Mouse (Mus musculus): ENCODE results near the gene Hnrnph1. TPM values are rescaled to one million over a fixed set of nuclear protein-coding genes. Genes with fewer than 3 reads are reported as not detected.

The Hnrnph1 gene
- polyA plus RNA-seq, 1 experiment from 2014 or later, result 502 TPM

- no peak for DNase-seq (ENCODE audit: low spot score)
- H3K36me3 ChIP-seq, result peaks cover 29% of the 10 kb centered on the region
- no peaks in the 10 kb centered on the region for H3K9me3 ChIP-seq
- WGBS, result 28% methylated on average over 10 of the region's 10 CpGs
- peaks cover 40% of the 10 kb centered on the region for H3K4me1 ChIP-seq (replicated peaks)
- peak overlapping the region; percentile 80 for H3K4me3 ChIP-seq
- peak overlapping the region; percentile 100 for H3K27ac ChIP-seq
- H3K27me3 ChIP-seq (ENCODE audit: insufficient read depth, poor library complexity, severe bottlenecking), result peaks cover 17% of the 10 kb centered on the region
Measured at GRCm38 (mm10) chr11:50376156-50376790, 517 bp upstream of the Hnrnph1 start.

GRCm38 (mm10) chr11:50377892-50378684 lies 1.3 kb downstream of the Hnrnph1 start:
- Histone ChIP-seq H3K27me3 (ENCODE audit: insufficient read depth, poor library complexity, severe bottlenecking) (peaks cover 17% of the 10 kb centered on the region; the same call in 1 of the 2 replicates), H3K27ac (peak overlapping the region; percentile 100), H3K36me3 (peaks cover 47% of the 10 kb centered on the region), H3K4me3 (peak overlapping the region; percentile 80), H3K9me3 (no peaks in the 10 kb centered on the region), H3K4me1 (replicated peaks) (peaks cover 40% of the 10 kb centered on the region)
- under 1% methylated on average over 71 of the region's 71 CpGs for WGBS
- peak; percentile 84 for DNase-seq (ENCODE audit: low spot score)

GRCm38 (mm10) chr11:50379023-50379752 lies 2.4 kb downstream of the Hnrnph1 start:
- H3K27me3 ChIP-seq (ENCODE audit: insufficient read depth, poor library complexity, severe bottlenecking), result peaks cover 17% of the 10 kb centered on the region; the same call in 1 of the 2 replicates
- H3K36me3 ChIP-seq, result peaks cover 58% of the 10 kb centered on the region
- peak overlapping the region; percentile 100; the same call in 1 of the 2 replicates for H3K27ac ChIP-seq
- H3K9me3 ChIP-seq, result no peaks in the 10 kb centered on the region
- peak overlapping the region; percentile 80 for H3K4me3 ChIP-seq
- peaks cover 40% of the 10 kb centered on the region for H3K4me1 ChIP-seq (replicated peaks)
- DNase-seq (ENCODE audit: low spot score), result no peak
- 75% methylated on average over 12 of the region's 12 CpGs for WGBS

- Histone ChIP-seq H3K27ac (no peak overlapping the region), H3K4me1 (replicated peaks) (peaks cover 33% of the 10 kb centered on the region), H3K27me3 (ENCODE audit: insufficient read depth, poor library complexity, severe bottlenecking) (no peaks in the 10 kb centered on the region), H3K9me3 (no peaks in the 10 kb centered on the region), H3K4me3 (peak overlapping the region; percentile 80), H3K36me3 (peaks cover 79% of the 10 kb centered on the region)
- DNase-seq (ENCODE audit: low spot score), result no peak
- WGBS, result 63% methylated on average over 4 of the region's 4 CpGs
Measured at GRCm38 (mm10) chr11:50381311-50381710, 4.5 kb downstream of the Hnrnph1 start.

- Histone ChIP-seq H3K27me3 (ENCODE audit: insufficient read depth, poor library complexity, severe bottlenecking) (no peaks in the 10 kb centered on the region), H3K4me3 (no peak overlapping the region), H3K9me3 (no peaks in the 10 kb centered on the region), H3K4me1 (replicated peaks) (no peaks in the 10 kb centered on the region), H3K36me3 (peaks cover 95% of the 10 kb centered on the region), H3K27ac (no peak overlapping the region)
- 74% methylated on average over 3 of the region's 3 CpGs for WGBS
- DNase-seq (ENCODE audit: low spot score), result no peak
Measured at GRCm38 (mm10) chr11:50387167-50387679, 10.4 kb downstream of the Hnrnph1 start.

GRCm38 (mm10) chr11:50387697-50388096 lies 10.9 kb downstream of the Hnrnph1 start:
- Histone ChIP-seq H3K27me3 (ENCODE audit: insufficient read depth, poor library complexity, severe bottlenecking) (no peaks in the 10 kb centered on the region), H3K4me3 (no peak overlapping the region), H3K9me3 (no peaks in the 10 kb centered on the region), H3K4me1 (replicated peaks) (no peaks in the 10 kb centered on the region), H3K36me3 (peaks cover 95% of the 10 kb centered on the region), H3K27ac (no peak overlapping the region)
- 92% methylated on average over 4 of the region's 4 CpGs for WGBS
- DNase-seq (ENCODE audit: low spot score), result no peak

GRCm38 (mm10) chr11:50388217-50388929 lies 11.6 kb downstream of the Hnrnph1 start:
- no peak overlapping the region for H3K4me3 ChIP-seq

GRCm38 (mm10) chr11:50389011-50389410 lies 12.2 kb downstream of the Hnrnph1 start:
- H3K27me3 ChIP-seq (ENCODE audit: insufficient read depth, poor library complexity, severe bottlenecking), result no peaks in the 10 kb centered on the region
- 82% methylated on average over 3 of the region's 3 CpGs for WGBS
- H3K4me1 ChIP-seq (replicated peaks), result no peaks in the 10 kb centered on the region
- no peak overlapping the region for H3K4me3 ChIP-seq
- peaks cover 94% of the 10 kb centered on the region for H3K36me3 ChIP-seq
- no peak for DNase-seq (ENCODE audit: low spot score)
- no peak overlapping the region for H3K27ac ChIP-seq
- H3K9me3 ChIP-seq, result no peaks in the 10 kb centered on the region

More at GRCm38 (mm10) chr11:50388217-50388929, 11.6 kb downstream of the Hnrnph1 start:
- Histone ChIP-seq H3K4me1 (replicated peaks) (no peaks in the 10 kb centered on the region), H3K36me3 (peaks cover 94% of the 10 kb centered on the region), H3K27ac (no peak overlapping the region), H3K9me3 (no peaks in the 10 kb centered on the region), H3K27me3 (ENCODE audit: insufficient read depth, poor library complexity, severe bottlenecking) (no peaks in the 10 kb centered on the region)
- no peak for DNase-seq (ENCODE audit: low spot score)
- WGBS, result 92% methylated on average over 3 of the region's 3 CpGs

- Histone ChIP-seq H3K9me3 (no peaks in the 10 kb centered on the region), H3K27ac (no peak overlapping the region), H3K36me3 (peaks cover 94% of the 10 kb centered on the region), H3K4me1 (replicated peaks) (no peaks in the 10 kb centered on the region), H3K4me3 (no peak overlapping the region), H3K27me3 (ENCODE audit: insufficient read depth, poor library complexity, severe bottlenecking) (no peaks in the 10 kb centered on the region)
- no peak for DNase-seq (ENCODE audit: low spot score)
- WGBS, result 77% methylated on average over 5 of the region's 5 CpGs
Measured at GRCm38 (mm10) chr11:50389616-50390015, 12.8 kb downstream of the Hnrnph1 start.

- no peak for DNase-seq (ENCODE audit: low spot score)
- H3K27me3 ChIP-seq (ENCODE audit: insufficient read depth, poor library complexity, severe bottlenecking), result no peaks in the 10 kb centered on the region
- H3K9me3 ChIP-seq, result no peaks in the 10 kb centered on the region
- H3K27ac ChIP-seq, result no peak overlapping the region
- WGBS, result 89% methylated on average over 4 of the region's 4 CpGs
- H3K4me1 ChIP-seq (replicated peaks), result no peaks in the 10 kb centered on the region
- peaks cover 87% of the 10 kb centered on the region for H3K36me3 ChIP-seq
- H3K4me3 ChIP-seq, result no peak overlapping the region
Measured at GRCm38 (mm10) chr11:50391272-50391960, 14.6 kb downstream of the Hnrnph1 start.

- no peak overlapping the region for H3K4me3 ChIP-seq
- DNase-seq (ENCODE audit: low spot score), result no peak
- no peak overlapping the region for H3K27ac ChIP-seq
- H3K27me3 ChIP-seq (ENCODE audit: insufficient read depth, poor library complexity, severe bottlenecking), result no peaks in the 10 kb centered on the region
- H3K9me3 ChIP-seq, result no peaks in the 10 kb centered on the region
- H3K4me1 ChIP-seq (replicated peaks), result peaks cover 17% of the 10 kb centered on the region; the same call in 1 of the 2 replicates
- peaks cover 87% of the 10 kb centered on the region for H3K36me3 ChIP-seq
- WGBS, result 91% methylated on average over 6 of the region's 6 CpGs
Measured at GRCm38 (mm10) chr11:50393306-50393705, 16.5 kb downstream of the Hnrnph1 start.

Data from hindbrain, embryonic 10.5 days (tissue).